Mouse (Mus musculus) heart, embryonic 11.5 days (tissue): ENCODE data around the gene Sh3bgrl2. TPM values are rescaled to one million over a fixed set of nuclear protein-coding genes. Genes with fewer than 3 reads are reported as not detected.

Source experiments
- ATAC-seq: fragments of 200-750 bp; cut with Nextera tagmentation; replicated peaks from 2 replicates; pipeline ENCODE4 v1.8.0; 2017; ENCODE audit warnings: moderate library complexity; ENCODE audit not compliant: insufficient number of reproducible peaks, low FRiP score, low TSS enrichment
- H3K27ac ChIP-seq: fragments of 300-500 bp; sonication (generic); 2 replicates; pipeline ENCODE4 v1.5.1; 2014; ENCODE audit warnings: mild to moderate bottlenecking, low read depth, low read length
- H3K27me3 ChIP-seq: fragments of 300-500 bp; sonication (generic); 2 replicates; pipeline ENCODE4 v1.6.1; 2014; ENCODE audit warnings: mild to moderate bottlenecking, low read length, mixed read lengths; ENCODE audit not compliant: control insufficient read depth, insufficient read depth
- H3K36me3 ChIP-seq: fragments of 300-500 bp; sonication (generic); 2 replicates; pipeline ENCODE4 v1.6.1; 2014; ENCODE audit warnings: mild to moderate bottlenecking, low read length, moderate library complexity, mixed read lengths; ENCODE audit not compliant: control insufficient read depth, insufficient read depth
- H3K4me1 ChIP-seq: fragments of 300-500 bp; sonication (generic); 2 replicates; pipeline ENCODE4 v1.6.1; 2014; ENCODE audit warnings: low read length; ENCODE audit not compliant: control insufficient read depth, insufficient read depth
- H3K4me2 ChIP-seq: fragments of 300-500 bp; sonication (generic); 2 replicates; pipeline ENCODE4 v1.6.1; 2014; ENCODE audit warnings: mild to moderate bottlenecking, moderate library complexity
- H3K4me3 ChIP-seq: fragments of 300-500 bp; sonication (generic); 2 replicates; pipeline ENCODE4 v1.5.1; 2014; ENCODE audit warnings: low read depth, low read length
- H3K9ac ChIP-seq: fragments of 300-500 bp; sonication (generic); 2 replicates; pipeline ENCODE4 v1.6.1; 2014; ENCODE audit warnings: mild to moderate bottlenecking, low read depth, low read length, moderate library complexity
- H3K9me3 ChIP-seq: fragments of 300-500 bp; sonication (generic); replicated peaks from 2 replicates; pipeline ENCODE4 v1.6.1; 2016; ENCODE audit warnings: low read length; ENCODE audit not compliant: control insufficient read depth
- WGBS: fragments of 180-500 bp; shearing (Covaris S2); extraction: QIAGEN DNeasy Blood & Tissue Kit; methylation state at CpG from one replicate; pipeline ENCODE4 v1.1.7; 2014; ENCODE audit not compliant: insufficient replicate concordance; 5-methylcytosine and 5-hydroxymethylcytosine counted together
- polyA plus RNA-seq: library from polyadenylated mRNA; unstranded; fragments of >200 nt; fragmentation: Nextera tagmentation; extraction: Ambion mirVana; gene quantifications from 2 replicates; pipeline ENCODE4 v1.2.1, GENCODE M21; 2014

The Sh3bgrl2 gene
- polyA plus RNA-seq, 1 experiment from 2014 or later = 22.4 TPM

- H3K27ac ChIP-seq = no peak overlapping the region
- no peaks in the 10 kb centered on the region for H3K27me3 ChIP-seq
- H3K4me3 ChIP-seq = no peak overlapping the region
- no peaks in the 10 kb centered on the region for H3K4me1 ChIP-seq
- ATAC-seq = no peak
- no peak overlapping the region for H3K4me2 ChIP-seq
- no peak overlapping the region for H3K9ac ChIP-seq
- WGBS = 69% methylated on average over 12 of the region's 12 CpGs
- no peaks in the 10 kb centered on the region for H3K36me3 ChIP-seq
- no peaks in the 10 kb centered on the region for H3K9me3 ChIP-seq
Measured at GRCm38 (mm10) chr9:83681661-83682655, 133.8 kb downstream of the Sh3bgrl2 start.

DNA sequence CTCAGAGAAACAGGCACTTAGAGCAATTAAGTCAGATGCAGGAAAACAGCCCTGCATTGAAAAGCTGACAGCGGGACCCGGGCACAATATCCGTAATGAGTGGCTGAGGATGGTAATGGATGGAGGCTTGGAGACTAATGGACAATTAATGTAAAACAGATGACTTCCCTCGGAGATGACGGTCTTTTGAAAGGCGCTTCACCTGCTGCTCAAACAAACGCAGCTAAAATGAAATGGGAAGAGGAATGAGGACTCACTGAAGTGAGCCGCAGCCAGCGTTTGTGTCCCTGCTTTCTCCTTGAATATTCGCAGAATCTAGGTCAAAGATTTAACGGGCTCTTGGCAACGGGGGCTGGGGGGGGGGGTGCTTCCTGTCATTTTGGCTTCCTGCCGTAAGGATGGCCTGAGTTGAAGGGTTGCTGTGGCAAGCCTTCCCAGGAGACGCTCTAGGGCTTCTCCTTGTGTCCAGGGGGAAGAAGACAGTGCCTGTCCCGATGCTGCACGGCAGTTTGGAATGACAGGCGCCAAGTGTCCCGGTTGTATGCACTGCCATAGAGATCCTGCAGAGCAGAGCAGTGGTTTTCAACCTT lies 138.5 kb downstream of the Sh3bgrl2 start:
- ATAC-seq = no peak
- peak overlapping the region; percentile 6 for H3K4me3 ChIP-seq
- WGBS = 24% methylated on average over 18 of the region's 18 CpGs

GRCm38 (mm10) chr9:83687904-83688303 lies 139.8 kb downstream of the Sh3bgrl2 start:
- ATAC-seq = no peak

More for the DNA sequence above, 138.5 kb downstream of the Sh3bgrl2 start:
- Histone ChIP-seq H3K9ac (no peak overlapping the region), H3K27me3 (no peaks in the 10 kb centered on the region), H3K4me2 (peak overlapping the region; percentile 49), H3K4me1 (no peaks in the 10 kb centered on the region), H3K9me3 (no peaks in the 10 kb centered on the region), H3K36me3 (no peaks in the 10 kb centered on the region), H3K27ac (no peak overlapping the region)

More at GRCm38 (mm10) chr9:83687904-83688303, 139.8 kb downstream of the Sh3bgrl2 start:
- H3K4me2 ChIP-seq = no peak overlapping the region
- no peaks in the 10 kb centered on the region for H3K4me1 ChIP-seq
- H3K9ac ChIP-seq = no peak overlapping the region
- 41% methylated on average over 3 of the region's 3 CpGs for WGBS
- H3K27me3 ChIP-seq = no peaks in the 10 kb centered on the region
- no peaks in the 10 kb centered on the region for H3K9me3 ChIP-seq
- no peaks in the 10 kb centered on the region for H3K36me3 ChIP-seq
- no peak overlapping the region for H3K4me3 ChIP-seq
- no peak overlapping the region for H3K27ac ChIP-seq

Other genes starting within 250 kb of the Sh3bgrl2 start
- gene Lca5, start 107.2 kb upstream of the Sh3bgrl2 start, polyA plus RNA-seq = 18.5 and 22.8 TPM in 2 replicates